Mouse (Mus musculus): ENCODE measurements at regions not wholly inside any gene's neighbourhood (a gene's known extent, or its start where the extent isn't known, plus 50 kb on each side); places are given as distances from the start of the nearest gene placed in this dataset.
A peak's percentile ranks its signal among the peaks of the same experiment; 100 is the strongest.

- H3K4me2 ChIP-seq: no peak overlapping the region
- H3K9me3 ChIP-seq: no peaks in the 10 kb centered on the region
- no peak overlapping the region for H3K4me3 ChIP-seq (replicated peaks)
- no peaks in the 10 kb centered on the region for H3K4me1 ChIP-seq
- WGBS: 85% methylated on average over 6 of the region's 6 CpGs
- ATAC-seq (ENCODE audit: low FRiP score): no peak
- no peak overlapping the region for H3K27ac ChIP-seq
- no peaks in the 10 kb centered on the region for H3K36me3 ChIP-seq (replicated peaks)
- no peak overlapping the region for H3K9ac ChIP-seq
- H3K27me3 ChIP-seq: no peaks in the 10 kb centered on the region
Measured at GRCm38 (mm10) chr7:71648314-71648713, 297.0 kb upstream of the Gm10295 start.

- Histone ChIP-seq H3K27ac (no peak overlapping the region), H3K36me3 (replicated peaks) (no peaks in the 10 kb centered on the region), H3K4me2 (no peak overlapping the region), H3K9ac (no peak overlapping the region), H3K4me1 (no peaks in the 10 kb centered on the region), H3K27me3 (no peaks in the 10 kb centered on the region), H3K9me3 (no peaks in the 10 kb centered on the region), H3K4me3 (replicated peaks) (no peak overlapping the region)
- WGBS: 78% methylated on average over 3 of the region's 3 CpGs
- ATAC-seq (ENCODE audit: low FRiP score): no peak
Measured at GRCm38 (mm10) chr7:71646944-71647343, 295.7 kb upstream of the Gm10295 start.

- ATAC-seq (ENCODE audit: low FRiP score): no peak
- Histone ChIP-seq H3K4me3 (replicated peaks) (no peak overlapping the region), H3K4me1 (peaks cover 2% of the 10 kb centered on the region; the same call in 1 of the 2 replicates), H3K4me2 (0 out of 2 replicates have a peak overlapping the region, but pooled peaks have one; percentile 1), H3K27me3 (no peaks in the 10 kb centered on the region), H3K9me3 (no peaks in the 10 kb centered on the region), H3K27ac (no peak overlapping the region), H3K9ac (no peak overlapping the region), H3K36me3 (replicated peaks) (no peaks in the 10 kb centered on the region)
- WGBS: 47% methylated on average over 13 of the region's 13 CpGs
Measured at GRCm38 (mm10) chr7:71623048-71623447, 271.8 kb upstream of the Gm10295 start.

- WGBS: 74% methylated on average over 2 of the region's 2 CpGs
- Histone ChIP-seq H3K4me3 (replicated peaks) (no peak overlapping the region), H3K27ac (no peak overlapping the region), H3K4me2 (no peak overlapping the region), H3K9me3 (no peaks in the 10 kb centered on the region), H3K9ac (no peak overlapping the region), H3K27me3 (no peaks in the 10 kb centered on the region), H3K4me1 (no peaks in the 10 kb centered on the region), H3K36me3 (replicated peaks) (no peaks in the 10 kb centered on the region)
- no peak for ATAC-seq (ENCODE audit: low FRiP score)
Measured at GRCm38 (mm10) chr7:71603159-71603558, 251.9 kb upstream of the Gm10295 start.

- H3K27ac ChIP-seq: no peak overlapping the region
- H3K9me3 ChIP-seq: no peaks in the 10 kb centered on the region
- H3K9ac ChIP-seq: no peak overlapping the region
- no peak overlapping the region for H3K4me2 ChIP-seq
- no peaks in the 10 kb centered on the region for H3K27me3 ChIP-seq
- no peaks in the 10 kb centered on the region for H3K4me1 ChIP-seq
- 88% methylated on average over 3 of the region's 3 CpGs for WGBS
- H3K36me3 ChIP-seq (replicated peaks): no peaks in the 10 kb centered on the region
- H3K4me3 ChIP-seq (replicated peaks): no peak overlapping the region
- ATAC-seq (ENCODE audit: low FRiP score): no peak
Measured at GRCm38 (mm10) chr7:71596780-71597179, 245.5 kb upstream of the Gm10295 start.

- no peak for ATAC-seq (ENCODE audit: low FRiP score)
- no peak overlapping the region for H3K27ac ChIP-seq
- H3K4me2 ChIP-seq: no peak overlapping the region
- H3K27me3 ChIP-seq: no peaks in the 10 kb centered on the region
- H3K9me3 ChIP-seq: no peaks in the 10 kb centered on the region
- no peaks in the 10 kb centered on the region for H3K36me3 ChIP-seq (replicated peaks)
- 81% methylated on average over 5 of the region's 5 CpGs for WGBS
- H3K9ac ChIP-seq: no peak overlapping the region
- H3K4me1 ChIP-seq: no peaks in the 10 kb centered on the region
- no peak overlapping the region for H3K4me3 ChIP-seq (replicated peaks)
Measured at GRCm38 (mm10) chr7:71587626-71588025, 236.3 kb upstream of the Gm10295 start.

GRCm38 (mm10) chr7:71583443-71584055 lies 232.3 kb upstream of the Gm10295 start:
- no peak overlapping the region for H3K4me3 ChIP-seq (replicated peaks)
- no peak overlapping the region for H3K27ac ChIP-seq
- H3K36me3 ChIP-seq (replicated peaks): no peaks in the 10 kb centered on the region
- no peaks in the 10 kb centered on the region for H3K9me3 ChIP-seq
- H3K9ac ChIP-seq: no peak overlapping the region
- H3K27me3 ChIP-seq: no peaks in the 10 kb centered on the region
- 71% methylated on average over 1 of the region's 1 CpGs for WGBS
- H3K4me2 ChIP-seq: no peak overlapping the region
- H3K4me1 ChIP-seq: no peaks in the 10 kb centered on the region
- ATAC-seq (ENCODE audit: low FRiP score): no peak

- Histone ChIP-seq H3K27me3 (no peaks in the 10 kb centered on the region), H3K4me1 (no peaks in the 10 kb centered on the region), H3K9me3 (no peaks in the 10 kb centered on the region), H3K9ac (no peak overlapping the region), H3K36me3 (replicated peaks) (no peaks in the 10 kb centered on the region), H3K4me3 (replicated peaks) (no peak overlapping the region), H3K4me2 (no peak overlapping the region), H3K27ac (no peak overlapping the region)
- WGBS: 32% methylated on average over 3 of the region's 3 CpGs
- no peak for ATAC-seq (ENCODE audit: low FRiP score)
Measured at GRCm38 (mm10) chr7:71581746-71582145, 230.5 kb upstream of the Gm10295 start.

GRCm38 (mm10) chr7:71560296-71560936 lies 209.1 kb upstream of the Gm10295 start:
- Histone ChIP-seq H3K4me3 (replicated peaks) (no peak overlapping the region), H3K4me2 (no peak overlapping the region), H3K27ac (no peak overlapping the region), H3K27me3 (no peaks in the 10 kb centered on the region), H3K9ac (no peak overlapping the region), H3K36me3 (replicated peaks) (no peaks in the 10 kb centered on the region), H3K9me3 (no peaks in the 10 kb centered on the region), H3K4me1 (no peaks in the 10 kb centered on the region)
- ATAC-seq (ENCODE audit: low FRiP score): no peak
- 74% methylated on average over 2 of the region's 2 CpGs for WGBS

- H3K27me3 ChIP-seq: no peaks in the 10 kb centered on the region
- H3K4me3 ChIP-seq (replicated peaks): no peak overlapping the region
- no peak overlapping the region for H3K27ac ChIP-seq
- no peaks in the 10 kb centered on the region for H3K9me3 ChIP-seq
- H3K36me3 ChIP-seq (replicated peaks): no peaks in the 10 kb centered on the region
- no peak overlapping the region for H3K9ac ChIP-seq
- 88% methylated on average over 5 of the region's 5 CpGs for WGBS
- H3K4me2 ChIP-seq: no peak overlapping the region
- no peaks in the 10 kb centered on the region for H3K4me1 ChIP-seq
- ATAC-seq (ENCODE audit: low FRiP score): no peak
Measured at GRCm38 (mm10) chr7:71556473-71556872, 205.2 kb upstream of the Gm10295 start.

- Histone ChIP-seq H3K4me2 (no peak overlapping the region), H3K36me3 (replicated peaks) (no peaks in the 10 kb centered on the region), H3K27ac (no peak overlapping the region), H3K9ac (no peak overlapping the region), H3K4me3 (replicated peaks) (no peak overlapping the region), H3K27me3 (no peaks in the 10 kb centered on the region), H3K4me1 (no peaks in the 10 kb centered on the region), H3K9me3 (no peaks in the 10 kb centered on the region)
- 81% methylated on average over 3 of the region's 3 CpGs for WGBS
- ATAC-seq (ENCODE audit: low FRiP score): no peak
Measured at GRCm38 (mm10) chr7:71555476-71555875, 204.2 kb upstream of the Gm10295 start.

- no peak overlapping the region for H3K27ac ChIP-seq
- no peaks in the 10 kb centered on the region for H3K27me3 ChIP-seq
- no peaks in the 10 kb centered on the region for H3K4me1 ChIP-seq
- peak; percentile 68; the same call in 1 of the 2 replicates for ATAC-seq (ENCODE audit: low FRiP score)
- no peak overlapping the region for H3K9ac ChIP-seq
- H3K4me2 ChIP-seq: no peak overlapping the region
- no peaks in the 10 kb centered on the region for H3K36me3 ChIP-seq (replicated peaks)
- H3K4me3 ChIP-seq (replicated peaks): no peak overlapping the region
- no peaks in the 10 kb centered on the region for H3K9me3 ChIP-seq
- WGBS: 53% methylated on average over 6 of the region's 6 CpGs
Measured at GRCm38 (mm10) chr7:71546606-71547213, 195.4 kb upstream of the Gm10295 start.

- no peak for ATAC-seq (ENCODE audit: low FRiP score)
- Histone ChIP-seq H3K4me3 (replicated peaks) (no peak overlapping the region), H3K4me1 (no peaks in the 10 kb centered on the region), H3K36me3 (replicated peaks) (no peaks in the 10 kb centered on the region), H3K9me3 (no peaks in the 10 kb centered on the region), H3K27ac (no peak overlapping the region), H3K27me3 (no peaks in the 10 kb centered on the region), H3K9ac (no peak overlapping the region), H3K4me2 (no peak overlapping the region)
- WGBS: 32% methylated on average over 2 of the region's 2 CpGs
Measured at GRCm38 (mm10) chr7:71541467-71541866, 190.2 kb upstream of the Gm10295 start.
